Mouse (Mus musculus) heart, embryonic 15.5 days (tissue): ENCODE measurements around the gene Fam69a. TPM values are rescaled to one million over a fixed set of nuclear protein-coding genes. Genes with fewer than 3 reads are reported as not detected.
"Not testable (repeated sequence)": the region's sequence is repeated elsewhere in the genome, so short reads cannot be mapped to it uniquely, and the experiment has no call there.

ENCODE experiments used
- ATAC-seq: fragments of 200-750 bp; cut with Nextera tagmentation; replicated peaks from 2 replicates; pipeline ENCODE4 v1.8.0; 2017; ENCODE audit warnings: low read depth, moderate TSS enrichment; ENCODE audit not compliant: insufficient number of reproducible peaks, insufficient read depth, low FRiP score
- H3K27ac ChIP-seq: fragments of 300-500 bp; sonication (generic); 2 replicates; pipeline ENCODE4 v1.5.1; 2015; ENCODE audit warnings: mild to moderate bottlenecking, inconsistent platforms
- H3K27me3 ChIP-seq: fragments of 300-500 bp; sonication (generic); 2 replicates; pipeline ENCODE4 v1.6.1; 2015; ENCODE audit warnings: inconsistent platforms
- H3K36me3 ChIP-seq: fragments of 300-500 bp; sonication (generic); 2 replicates; pipeline ENCODE4 v1.6.1; 2015; ENCODE audit warnings: mild to moderate bottlenecking, inconsistent platforms
- H3K4me1 ChIP-seq: fragments of 300-500 bp; sonication (generic); replicated peaks from 2 replicates; pipeline ENCODE4 v1.6.1; 2015; ENCODE audit warnings: inconsistent platforms
- H3K4me2 ChIP-seq: fragments of 300-500 bp; sonication (generic); 2 replicates; pipeline ENCODE4 v1.6.1; 2015; ENCODE audit warnings: inconsistent platforms, mild to moderate bottlenecking, moderate library complexity
- H3K4me3 ChIP-seq: fragments of 300-500 bp; sonication (generic); 2 replicates; pipeline ENCODE4 v1.5.1; 2015; ENCODE audit warnings: mild to moderate bottlenecking, inconsistent platforms
- H3K9ac ChIP-seq: fragments of 300-500 bp; sonication (generic); 2 replicates; pipeline ENCODE4 v1.6.1; 2015; ENCODE audit warnings: mild to moderate bottlenecking, inconsistent platforms
- H3K9me3 ChIP-seq: fragments of 300-500 bp; sonication (generic); replicated peaks from 2 replicates; pipeline ENCODE4 v1.6.1; 2016; ENCODE audit warnings: inconsistent platforms
- WGBS: fragments of 180-500 bp; shearing (Covaris S2); methylation state at CpG from one replicate; pipeline ENCODE4 v1.1.7; 2015; ENCODE audit warnings: mixed read lengths; 5-methylcytosine and 5-hydroxymethylcytosine counted together
- polyA plus RNA-seq: library from polyadenylated mRNA; unstranded; fragments of >200 nt; fragmentation: Nextera tagmentation; extraction: Ambion mirVana; gene quantifications from 2 replicates; pipeline ENCODE4 v1.2.1, GENCODE M21; 2015

The Fam69a gene
- polyA plus RNA-seq, 1 experiment from 2014 or later, result 19.1 TPM

DNA sequence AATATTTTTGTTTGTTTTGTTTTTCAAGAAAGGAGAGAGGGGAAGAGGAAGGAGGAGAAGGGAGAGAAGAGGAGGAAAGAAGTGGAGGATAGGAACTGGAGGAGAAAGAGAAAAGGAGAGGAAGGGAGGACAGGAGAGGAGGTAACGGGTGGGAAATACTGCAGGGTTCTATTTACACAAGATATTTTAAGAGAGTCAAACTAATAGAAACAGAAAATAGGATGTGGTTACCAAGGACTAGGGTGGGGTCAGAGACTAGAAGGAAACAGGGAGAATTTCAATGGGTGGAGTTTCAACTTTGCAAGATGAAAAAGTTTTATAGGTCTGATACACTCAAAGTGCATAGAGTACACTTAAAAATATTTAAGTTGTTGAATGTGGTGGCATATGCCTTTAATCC lies 7.0 kb downstream of the Fam69a start:
- no peaks in the 10 kb centered on the region for H3K9me3 ChIP-seq
- no peaks in the 10 kb centered on the region for H3K27me3 ChIP-seq
- WGBS, result 72% methylated on average over 1 of the region's 1 CpGs
- H3K36me3 ChIP-seq, result no peaks in the 10 kb centered on the region
- no peak overlapping the region for H3K27ac ChIP-seq
- H3K4me1 ChIP-seq, result peaks cover 2% of the 10 kb centered on the region; the same call in 1 of the 2 replicates
- no peak overlapping the region for H3K9ac ChIP-seq
- no peak for ATAC-seq
- H3K4me3 ChIP-seq, result no peak overlapping the region
- H3K4me2 ChIP-seq, result no peak overlapping the region

DNA sequence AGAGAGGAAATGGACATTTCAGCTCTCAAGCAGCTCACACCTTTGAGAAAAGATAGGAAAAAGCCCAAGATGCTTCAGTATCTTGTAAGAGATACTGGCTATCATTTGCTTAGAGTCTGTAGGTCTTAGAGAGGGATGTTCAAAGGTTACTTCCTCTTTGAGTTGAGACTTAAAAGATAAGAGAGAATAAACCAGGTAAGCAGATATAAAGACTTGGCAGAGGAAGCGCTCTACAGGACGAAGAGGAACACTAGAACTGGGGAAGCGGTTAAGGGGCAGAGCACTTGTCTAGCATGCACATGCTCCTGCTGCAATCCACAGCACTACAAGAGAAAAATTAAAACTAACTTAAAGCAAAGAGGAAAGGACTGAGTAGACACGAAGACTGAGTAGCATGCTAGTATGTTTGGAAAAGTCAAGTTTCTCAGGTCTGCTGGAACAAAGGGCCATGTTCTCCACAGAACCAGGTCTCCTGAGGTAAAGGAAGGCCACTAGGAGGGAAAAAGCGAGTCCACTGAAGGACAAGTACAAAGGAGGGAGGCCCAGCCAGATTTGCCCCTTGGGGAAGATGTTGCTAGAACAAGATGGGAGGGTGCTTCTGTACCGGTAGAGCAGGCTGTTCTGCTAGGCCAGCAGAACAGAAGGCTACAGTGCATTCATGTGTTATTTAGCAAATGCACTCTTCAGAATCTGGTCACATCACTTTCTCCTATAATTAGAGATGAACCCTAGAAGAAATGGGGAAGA lies 8.4 kb downstream of the Fam69a start:
- WGBS, result 72% methylated on average over 6 of the region's 6 CpGs
- no peak for ATAC-seq
- Histone ChIP-seq H3K27ac (no peak overlapping the region), H3K4me3 (no peak overlapping the region), H3K4me1 (peaks cover 3% of the 10 kb centered on the region), H3K9ac (no peak overlapping the region), H3K9me3 (no peaks in the 10 kb centered on the region), H3K36me3 (no peaks in the 10 kb centered on the region), H3K4me2 (no peak overlapping the region), H3K27me3 (no peaks in the 10 kb centered on the region)

DNA sequence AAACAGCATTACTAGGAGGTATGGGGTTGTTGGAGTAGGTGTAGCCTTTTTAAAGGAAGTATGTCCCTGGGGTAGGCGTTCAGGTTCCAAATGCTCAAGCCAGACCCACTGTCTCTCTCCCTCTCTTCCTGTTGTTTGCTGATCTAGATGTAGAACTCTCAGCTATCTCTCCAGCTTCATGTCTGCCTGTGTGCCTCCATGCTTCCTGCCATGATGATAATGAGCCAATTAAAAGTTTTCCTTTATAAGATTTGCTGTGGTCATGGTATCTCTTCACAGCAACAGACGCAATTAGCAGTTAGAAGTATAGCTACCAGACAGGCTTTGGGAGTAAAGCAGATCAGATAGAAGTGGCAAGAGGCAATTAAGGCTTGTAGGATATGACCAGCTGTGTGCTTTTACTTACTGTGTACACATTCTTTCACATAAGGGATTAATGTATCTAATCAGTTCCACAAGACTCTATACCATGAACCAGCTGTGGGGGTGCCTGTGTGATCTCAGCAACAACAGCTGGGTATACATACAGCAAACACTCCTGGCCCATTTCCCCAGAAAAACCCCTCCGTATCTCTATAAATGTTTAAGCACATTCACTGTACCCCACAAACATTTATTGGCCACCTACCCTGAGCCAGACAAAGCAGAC lies 9.1 kb downstream of the Fam69a start:
- Histone ChIP-seq H3K9me3 (no peaks in the 10 kb centered on the region), H3K4me3 (no peak overlapping the region), H3K4me2 (no peak overlapping the region), H3K4me1 (peaks cover 9% of the 10 kb centered on the region), H3K9ac (no peak overlapping the region), H3K27ac (no peak overlapping the region), H3K27me3 (no peaks in the 10 kb centered on the region), H3K36me3 (no peaks in the 10 kb centered on the region)
- ATAC-seq, result no peak
- 69% methylated on average over 3 of the region's 3 CpGs for WGBS

DNA sequence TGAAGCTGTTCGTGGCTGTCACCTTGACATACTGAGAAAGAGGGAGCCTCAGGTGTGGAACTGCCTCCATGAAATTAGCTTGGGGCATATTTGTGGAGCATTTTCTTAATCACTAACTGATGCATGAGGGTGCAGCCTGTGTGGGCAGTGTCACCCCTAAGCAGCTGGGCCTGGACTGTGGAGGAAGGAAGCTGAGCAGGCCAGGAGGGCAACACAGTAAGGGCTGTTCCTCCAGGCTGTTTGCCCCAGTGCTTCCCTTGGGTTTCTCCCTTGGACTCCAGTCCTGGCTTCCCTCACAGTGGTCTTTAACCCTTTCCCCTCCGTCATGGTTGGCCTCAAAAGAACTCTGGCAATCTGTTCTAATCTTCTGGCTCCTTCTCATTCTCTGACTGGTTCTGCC lies 13.6 kb downstream of the Fam69a start:
- H3K9me3 ChIP-seq, result no peaks in the 10 kb centered on the region
- no peaks in the 10 kb centered on the region for H3K27me3 ChIP-seq
- peaks cover 17% of the 10 kb centered on the region for H3K4me1 ChIP-seq
- H3K27ac ChIP-seq, result no peak overlapping the region
- H3K4me3 ChIP-seq, result no peak overlapping the region
- WGBS, result 72% methylated on average over 2 of the region's 2 CpGs
- no peak overlapping the region for H3K4me2 ChIP-seq
- H3K9ac ChIP-seq, result no peak overlapping the region
- ATAC-seq, result no peak
- H3K36me3 ChIP-seq, result no peaks in the 10 kb centered on the region

DNA sequence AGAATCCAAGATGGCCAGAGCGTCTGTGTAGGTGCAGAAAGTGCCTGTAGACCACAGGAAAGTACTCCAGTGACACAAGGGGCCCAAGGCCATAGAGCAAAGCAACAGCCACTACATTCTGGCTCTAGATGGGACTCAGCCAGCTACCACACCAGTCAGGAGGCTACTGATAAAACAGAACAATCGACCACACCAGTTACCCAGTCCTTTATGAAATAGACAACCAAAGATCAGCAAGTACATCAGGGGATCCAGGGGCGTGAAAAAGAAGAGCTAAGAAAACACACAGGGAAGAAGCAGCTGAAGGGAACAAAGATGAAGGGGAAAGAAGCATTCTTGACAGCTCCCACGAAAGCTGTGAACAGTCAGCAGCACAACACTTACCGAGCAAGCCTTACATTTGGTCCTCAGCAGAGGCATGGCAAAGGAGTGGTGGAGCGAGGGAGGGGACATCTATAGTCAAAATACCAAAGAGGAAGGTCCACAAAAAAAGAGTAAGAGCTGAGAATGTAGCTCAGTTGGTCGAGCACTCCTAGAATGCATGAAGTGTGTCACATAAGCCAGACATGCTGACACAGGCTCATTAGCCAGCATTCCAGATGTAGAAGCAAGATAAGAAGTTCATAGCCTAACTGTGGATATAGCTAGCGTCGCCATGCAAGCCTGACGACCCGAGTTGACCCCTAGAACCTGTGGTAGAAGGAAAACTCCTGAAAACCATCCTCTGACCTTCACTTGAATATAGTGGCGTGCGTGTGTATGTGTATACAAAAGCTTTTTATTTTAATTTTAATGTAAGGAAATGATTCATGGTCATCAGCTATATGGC lies 14.2 kb downstream of the Fam69a start:
- Histone ChIP-seq H3K4me1 (peaks cover 17% of the 10 kb centered on the region), H3K27ac (no peak overlapping the region), H3K4me2 (no peak overlapping the region), H3K4me3 (no peak overlapping the region), H3K9ac (no peak overlapping the region), H3K9me3 (no peaks in the 10 kb centered on the region), H3K36me3 (no peaks in the 10 kb centered on the region), H3K27me3 (no peaks in the 10 kb centered on the region)
- WGBS, result 50% methylated on average over 13 of the region's 13 CpGs
- no peak for ATAC-seq

GRCm38 (mm10) chr5:107971069-107971468 lies 15.8 kb downstream of the Fam69a start:
- Histone ChIP-seq H3K9ac (no peak overlapping the region), H3K36me3 (no peaks in the 10 kb centered on the region), H3K4me1 (peaks cover 25% of the 10 kb centered on the region), H3K27ac (no peak overlapping the region), H3K4me3 (no peak overlapping the region), H3K4me2 (no peak overlapping the region), H3K9me3 (no peaks in the 10 kb centered on the region), H3K27me3 (no peaks in the 10 kb centered on the region)
- WGBS, result 81% methylated on average over 4 of the region's 4 CpGs
- ATAC-seq, result no peak

GRCm38 (mm10) chr5:107969818-107970217 lies 17.1 kb downstream of the Fam69a start:
- H3K9ac ChIP-seq, H3K4me2 ChIP-seq, ATAC-seq, H3K9me3 ChIP-seq, H3K27me3 ChIP-seq, H3K27ac ChIP-seq, H3K4me3 ChIP-seq, H3K36me3 ChIP-seq: not testable (repeated sequence)
- WGBS, result 90% methylated on average over 1 of the region's 1 CpGs
- peaks cover 30% of the 10 kb centered on the region for H3K4me1 ChIP-seq

DNA sequence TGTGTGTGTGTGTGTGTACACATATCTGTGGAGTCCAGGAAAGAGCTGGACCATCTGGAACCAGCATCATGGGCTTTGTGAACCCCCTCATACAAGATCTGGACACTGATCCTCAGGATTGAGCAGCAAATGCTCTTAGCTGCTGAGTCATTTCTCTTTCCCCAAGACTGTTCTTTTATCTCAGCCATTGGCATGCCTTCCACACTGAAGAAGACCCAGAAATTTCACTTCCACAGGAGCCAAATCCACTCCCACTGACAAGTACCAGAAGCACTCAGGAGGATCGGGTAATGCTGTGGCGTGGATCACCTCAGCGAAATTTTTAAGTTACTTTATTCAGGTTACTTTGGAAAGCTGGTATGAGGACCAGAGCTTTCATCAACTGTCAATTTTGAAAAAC lies 18.8 kb downstream of the Fam69a start:
- no peaks in the 10 kb centered on the region for H3K27me3 ChIP-seq
- H3K9me3 ChIP-seq, result no peaks in the 10 kb centered on the region
- 88% methylated on average over 3 of the region's 3 CpGs for WGBS
- no peak overlapping the region for H3K4me2 ChIP-seq
- H3K4me3 ChIP-seq, result no peak overlapping the region
- H3K4me1 ChIP-seq, result peaks cover 25% of the 10 kb centered on the region
- H3K27ac ChIP-seq, result no peak overlapping the region
- no peaks in the 10 kb centered on the region for H3K36me3 ChIP-seq
- ATAC-seq, result no peak
- no peak overlapping the region for H3K9ac ChIP-seq

DNA sequence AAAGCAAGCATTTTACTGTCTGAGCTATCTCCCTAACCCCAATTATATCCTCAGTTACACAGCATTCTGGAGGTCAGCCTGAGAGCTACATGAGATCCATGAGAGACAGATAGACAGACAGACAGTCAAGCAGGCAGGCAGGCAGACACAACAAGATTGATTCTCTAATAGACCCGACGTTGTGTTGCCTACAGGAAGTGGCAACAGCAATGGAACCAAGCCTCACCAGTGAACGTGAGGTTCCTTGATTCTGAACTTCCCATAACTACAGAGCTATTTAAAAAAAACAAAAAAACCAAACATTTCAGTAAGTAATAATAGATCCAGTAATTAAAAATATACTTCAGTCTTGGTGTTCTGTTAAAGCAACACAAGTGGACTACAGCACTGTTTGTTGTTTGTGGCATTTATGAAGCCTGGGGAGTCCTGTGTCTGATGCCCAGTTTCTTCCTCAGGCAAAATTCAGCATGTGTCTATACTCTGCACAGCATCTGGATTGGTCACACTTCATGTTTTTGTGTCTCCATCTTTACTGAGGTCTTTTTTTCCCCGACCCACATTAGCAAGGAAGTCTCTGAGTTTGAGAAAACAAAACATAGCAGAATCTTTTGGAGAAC lies 19.9 kb downstream of the Fam69a start:
- WGBS, result 56% methylated on average over 4 of the region's 4 CpGs

DNA sequence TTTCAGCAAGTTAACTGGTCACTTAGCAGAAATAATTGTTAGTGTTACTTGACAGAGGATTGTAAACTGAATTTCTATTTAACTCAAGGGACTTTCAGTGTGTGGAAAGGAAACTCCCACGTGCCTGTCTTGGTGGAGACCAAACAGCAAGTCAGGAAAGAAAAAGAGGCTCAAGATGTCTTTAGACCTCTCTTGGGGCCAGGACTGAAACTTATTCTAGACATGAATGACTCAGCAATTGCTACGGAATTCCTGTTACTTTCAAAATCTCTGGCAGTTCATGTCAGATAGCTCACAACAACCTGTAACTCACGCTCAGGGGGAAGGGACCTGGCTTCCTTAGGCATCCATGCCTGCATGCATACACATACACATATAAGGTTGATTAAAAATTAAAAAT lies 20.7 kb downstream of the Fam69a start:
- no peaks in the 10 kb centered on the region for H3K27me3 ChIP-seq
- no peak overlapping the region for H3K9ac ChIP-seq
- peaks cover 27% of the 10 kb centered on the region for H3K4me1 ChIP-seq
- H3K4me3 ChIP-seq, result no peak overlapping the region
- no peaks in the 10 kb centered on the region for H3K36me3 ChIP-seq
- H3K9me3 ChIP-seq, result no peaks in the 10 kb centered on the region
- ATAC-seq, result no peak
- H3K27ac ChIP-seq, result no peak overlapping the region
- no peak overlapping the region for H3K4me2 ChIP-seq
- WGBS, result 24% methylated on average over 3 of the region's 3 CpGs

More for the DNA sequence above, 19.9 kb downstream of the Fam69a start:
- Histone ChIP-seq H3K36me3 (no peaks in the 10 kb centered on the region), H3K9ac (no peak overlapping the region), H3K4me1 (peaks cover 21% of the 10 kb centered on the region), H3K4me2 (no peak overlapping the region), H3K9me3 (no peaks in the 10 kb centered on the region), H3K27ac (no peak overlapping the region), H3K27me3 (no peaks in the 10 kb centered on the region), H3K4me3 (no peak overlapping the region)
- ATAC-seq, result no peak

- no peak overlapping the region for H3K9ac ChIP-seq
- no peak overlapping the region for H3K27ac ChIP-seq
- H3K4me1 ChIP-seq, result peaks cover 32% of the 10 kb centered on the region
- H3K36me3 ChIP-seq, result no peaks in the 10 kb centered on the region
- H3K4me2 ChIP-seq, result no peak overlapping the region
- ATAC-seq, result no peak
- no peaks in the 10 kb centered on the region for H3K9me3 ChIP-seq
- no peak overlapping the region for H3K4me3 ChIP-seq
- no peaks in the 10 kb centered on the region for H3K27me3 ChIP-seq
- WGBS, result 66% methylated on average over 9 of the region's 9 CpGs
These were observed 21.4 kb downstream of the Fam69a start for GRCm38 (mm10) chr5:107965355-107965991.
